Mouse (Mus musculus): ENCODE measurements around the gene Rbm47.

DNA sequence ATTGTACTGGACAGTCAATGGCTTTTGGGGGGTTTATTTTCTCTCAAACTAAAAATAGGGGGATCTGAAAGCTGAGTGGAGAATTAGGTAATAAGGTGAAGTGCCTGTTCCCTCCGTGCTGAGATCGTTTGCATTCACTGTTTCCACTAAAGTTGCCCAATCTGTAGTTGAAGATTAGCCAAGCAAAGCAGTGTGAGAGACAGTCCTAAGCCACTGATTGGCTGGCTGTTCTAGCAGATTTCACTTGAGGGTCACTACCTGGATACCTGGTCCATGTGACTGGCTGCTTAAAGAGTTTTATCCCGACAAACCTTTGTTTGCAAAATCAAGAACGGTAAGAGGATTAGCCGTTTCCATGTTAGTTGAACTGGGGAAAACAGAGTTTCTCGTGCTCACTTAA, 58.7 kb downstream of the Rbm47 start:
- TF ChIP-seq CTCF (IDR thresholded peaks at IDR 0.05; ENCODE audit: low read depth) (no peak), EP300 (optimal IDR thresholded peaks at IDR 0.05) (no peak)

All from stomach, postnatal 0 days (tissue).